Mouse (Mus musculus) midbrain, embryonic 11.5 days (tissue): ENCODE measurements around the gene Bco1. TPM values are rescaled to one million over a fixed set of nuclear protein-coding genes. Genes with fewer than 3 reads are reported as not detected.

Source experiments
- ATAC-seq: fragments of 200-750 bp; cut with Nextera tagmentation; 2 replicates; pipeline ENCODE4 v1.8.0; 2017; ENCODE audit warnings: moderate TSS enrichment, moderate library complexity; ENCODE audit not compliant: low FRiP score
- DNase-seq: peaks from one replicate; pipeline ENCODE4 v3.0.0; 2015; ENCODE audit warnings: low spot score; ENCODE audit errors: missing footprints
- H3K27ac ChIP-seq: fragments of 300-500 bp; sonication (generic); 2 replicates; pipeline ENCODE4 v1.5.1; 2014; ENCODE audit warnings: low read depth, low read length
- H3K27me3 ChIP-seq: fragments of 300-500 bp; sonication (generic); 2 replicates; pipeline ENCODE4 v1.6.1; 2014; ENCODE audit warnings: mild to moderate bottlenecking, low read length, moderate library complexity, mixed read lengths; ENCODE audit not compliant: control insufficient read depth, insufficient read depth
- H3K36me3 ChIP-seq: fragments of 300-500 bp; sonication (generic); 2 replicates; pipeline ENCODE4 v1.6.1; 2014; ENCODE audit warnings: mild to moderate bottlenecking, low read length, moderate library complexity, mixed read lengths; ENCODE audit not compliant: control insufficient read depth, insufficient read depth
- H3K4me1 ChIP-seq: fragments of 300-500 bp; sonication (generic); 2 replicates; pipeline ENCODE4 v1.6.1; 2014; ENCODE audit warnings: low read length; ENCODE audit not compliant: control insufficient read depth, insufficient read depth
- H3K4me2 ChIP-seq: fragments of 300-500 bp; sonication (generic); 2 replicates; pipeline ENCODE4 v1.6.1; 2014; ENCODE audit warnings: mild to moderate bottlenecking, moderate library complexity
- H3K4me3 ChIP-seq: fragments of 300-500 bp; sonication (generic); 2 replicates; pipeline ENCODE4 v1.5.1; 2014; ENCODE audit warnings: low read depth, low read length
- H3K9ac ChIP-seq: fragments of 300-500 bp; sonication (generic); 2 replicates; pipeline ENCODE4 v1.6.1; 2014; ENCODE audit warnings: low read length
- H3K9me3 ChIP-seq: fragments of 300-500 bp; sonication (generic); 2 replicates; pipeline ENCODE4 v1.6.1; 2016; ENCODE audit warnings: low read length; ENCODE audit not compliant: control insufficient read depth
- WGBS: fragments of 180-500 bp; shearing (Covaris S2); extraction: QIAGEN DNeasy Blood & Tissue Kit; methylation state at CpG from one replicate; pipeline ENCODE4 v1.1.7; 2014; 5-methylcytosine and 5-hydroxymethylcytosine counted together
- polyA plus RNA-seq: library from polyadenylated mRNA; unstranded; fragments of >200 nt; fragmentation: Nextera tagmentation; extraction: Ambion mirVana; gene quantifications from 2 replicates; pipeline ENCODE4 v1.2.1, GENCODE M21; 2014

Bco1 gene
- polyA plus RNA-seq, 1 experiment from 2014 or later, result 0.18 TPM

DNA sequence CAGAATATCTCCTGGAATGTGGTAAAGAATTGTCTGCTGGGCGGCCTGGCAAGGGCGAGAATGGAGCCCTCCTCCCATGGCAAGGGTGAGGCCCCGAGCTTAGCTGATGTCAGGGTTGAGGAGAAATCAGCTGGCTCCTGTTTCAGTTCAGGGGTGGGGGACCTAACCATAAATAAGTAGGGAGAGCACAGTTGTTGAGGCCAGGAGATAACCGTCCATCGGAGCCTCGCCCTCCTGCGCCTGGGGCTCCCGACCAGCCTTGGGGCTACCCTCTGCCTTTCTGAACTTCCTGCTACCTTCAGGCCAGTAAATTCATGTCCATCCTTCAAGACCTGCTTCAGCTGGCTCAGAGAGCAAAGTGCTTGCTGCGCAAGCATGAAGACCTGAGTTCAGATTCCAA is 72.7 kb downstream of the Bco1 start:
- H3K9ac ChIP-seq, result no peak overlapping the region
- DNase-seq, result no peak

GRCm38 (mm10) chr8:117171826-117172225 is 76.2 kb downstream of the Bco1 start:
- no peak for DNase-seq

More for the DNA sequence above, 72.7 kb downstream of the Bco1 start:
- Histone ChIP-seq H3K4me2 (no peak overlapping the region), H3K27me3 (no peaks in the 10 kb centered on the region), H3K4me3 (no peak overlapping the region), H3K27ac (no peak overlapping the region), H3K9me3 (no peaks in the 10 kb centered on the region), H3K36me3 (no peaks in the 10 kb centered on the region), H3K4me1 (no peaks in the 10 kb centered on the region)
- ATAC-seq, result no peak
- 89% methylated on average over 9 of the region's 9 CpGs for WGBS

GRCm38 (mm10) chr8:117172904-117173303 is 77.2 kb downstream of the Bco1 start:
- Histone ChIP-seq H3K4me2 (no peak overlapping the region), H3K27me3 (no peaks in the 10 kb centered on the region), H3K4me1 (no peaks in the 10 kb centered on the region), H3K36me3 (no peaks in the 10 kb centered on the region), H3K4me3 (no peak overlapping the region), H3K9me3 (no peaks in the 10 kb centered on the region), H3K27ac (no peak overlapping the region), H3K9ac (no peak overlapping the region)
- DNase-seq, result no peak
- 68% methylated on average over 7 of the region's 7 CpGs for whole genome bisulfite sequencing
- no peak for ATAC-seq

More at GRCm38 (mm10) chr8:117171826-117172225, 76.2 kb downstream of the Bco1 start:
- H3K4me1 ChIP-seq, result no peaks in the 10 kb centered on the region
- no peak overlapping the region for H3K27ac ChIP-seq
- H3K9me3 ChIP-seq, result no peaks in the 10 kb centered on the region
- ATAC-seq, result no peak
- no peaks in the 10 kb centered on the region for H3K27me3 ChIP-seq
- 93% methylated on average over 3 of the region's 3 CpGs for WGBS
- H3K36me3 ChIP-seq, result no peaks in the 10 kb centered on the region
- no peak overlapping the region for H3K4me3 ChIP-seq
- H3K9ac ChIP-seq, result no peak overlapping the region
- no peak overlapping the region for H3K4me2 ChIP-seq

DNA sequence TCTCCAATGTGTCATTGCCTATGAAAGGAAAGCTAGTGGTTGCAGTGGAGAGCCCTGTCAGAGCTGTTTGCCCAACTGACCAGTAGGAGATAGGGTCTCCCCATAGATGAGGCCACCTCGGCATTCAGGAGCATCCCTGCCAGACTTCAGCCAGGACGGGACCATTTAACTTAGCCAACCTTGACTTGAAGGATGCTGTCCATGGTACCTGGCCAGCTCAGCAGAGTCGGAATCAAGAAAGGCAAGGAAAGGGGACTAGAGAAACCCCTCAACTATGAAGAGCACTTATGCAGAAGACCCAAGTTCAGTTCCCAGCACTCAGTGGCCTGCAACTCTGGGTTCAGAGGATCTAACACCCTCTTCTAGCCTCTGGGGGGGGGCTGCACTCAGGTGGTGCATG is 78.0 kb downstream of the Bco1 start:
- ATAC-seq, result no peak
- H3K9ac ChIP-seq, result no peak overlapping the region
- no peak overlapping the region for H3K4me3 ChIP-seq
- no peak overlapping the region for H3K4me2 ChIP-seq
- no peaks in the 10 kb centered on the region for H3K4me1 ChIP-seq
- DNase-seq, result no peak
- 84% methylated on average over 3 of the region's 3 CpGs for WGBS
- H3K27ac ChIP-seq, result no peak overlapping the region
- H3K36me3 ChIP-seq, result no peaks in the 10 kb centered on the region
- H3K9me3 ChIP-seq, result no peaks in the 10 kb centered on the region
- H3K27me3 ChIP-seq, result no peaks in the 10 kb centered on the region

DNA sequence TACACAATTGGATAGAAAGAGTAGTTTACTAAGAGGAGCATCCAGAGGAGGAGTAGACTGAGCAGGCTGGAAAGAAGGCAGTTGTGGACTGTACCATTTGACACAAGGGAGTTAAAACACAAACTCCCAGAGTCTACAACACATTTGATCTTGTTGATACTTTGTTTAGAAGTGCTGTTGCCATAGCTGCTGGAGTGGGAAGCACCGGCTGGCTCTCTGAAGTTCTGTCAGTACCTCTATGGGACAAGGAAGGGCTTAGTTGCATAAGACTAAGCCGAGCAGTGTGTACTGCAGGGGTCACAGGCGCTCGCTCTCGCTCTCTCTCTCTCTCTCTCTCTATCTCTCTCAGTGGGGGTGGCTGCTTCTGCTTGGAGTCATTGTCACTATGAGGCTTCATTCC is 78.9 kb downstream of the Bco1 start:
- H3K4me2 ChIP-seq, result no peak overlapping the region
- no peaks in the 10 kb centered on the region for H3K4me1 ChIP-seq
- H3K4me3 ChIP-seq, result no peak overlapping the region
- no peaks in the 10 kb centered on the region for H3K27me3 ChIP-seq
- WGBS, result 88% methylated on average over 5 of the region's 5 CpGs
- ATAC-seq (no peak), DNase-seq (no peak)
- H3K9me3 ChIP-seq, result no peaks in the 10 kb centered on the region
- no peaks in the 10 kb centered on the region for H3K36me3 ChIP-seq
- H3K9ac ChIP-seq, result no peak overlapping the region
- H3K27ac ChIP-seq, result no peak overlapping the region

DNA sequence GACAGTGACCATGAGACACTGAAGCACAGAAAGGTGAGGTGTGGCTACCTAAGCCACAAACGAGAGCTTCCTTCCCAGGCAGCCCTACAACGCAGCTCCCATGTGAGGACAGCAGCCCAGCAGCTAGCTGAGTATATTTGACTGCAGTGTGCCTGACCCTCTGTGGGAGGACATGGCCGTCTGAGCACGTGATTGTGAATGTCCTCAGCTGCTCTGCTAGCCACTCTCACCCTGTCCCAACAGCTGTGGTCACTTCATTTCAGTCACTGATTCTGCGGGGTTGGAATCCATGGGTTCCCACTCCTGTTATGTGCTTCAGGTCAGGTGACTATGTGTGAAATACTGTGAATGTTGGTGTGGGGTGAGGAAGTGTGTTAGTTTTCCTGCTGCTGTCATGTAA is 80.7 kb downstream of the Bco1 start:
- Histone ChIP-seq H3K27me3 (no peaks in the 10 kb centered on the region), H3K4me3 (no peak overlapping the region), H3K4me1 (no peaks in the 10 kb centered on the region), H3K36me3 (no peaks in the 10 kb centered on the region), H3K9ac (no peak overlapping the region), H3K9me3 (no peaks in the 10 kb centered on the region), H3K4me2 (no peak overlapping the region), H3K27ac (no peak overlapping the region)
- DNase-seq (no peak), ATAC-seq (no peak)
- 88% methylated on average over 5 of the region's 5 CpGs for WGBS

GRCm38 (mm10) chr8:117177236-117177635 is 81.6 kb downstream of the Bco1 start:
- no peak for ATAC-seq
- no peak overlapping the region for H3K9ac ChIP-seq
- H3K9me3 ChIP-seq, result no peaks in the 10 kb centered on the region
- no peak for DNase-seq
- H3K27me3 ChIP-seq, result no peaks in the 10 kb centered on the region
- H3K4me3 ChIP-seq, result no peak overlapping the region
- H3K4me2 ChIP-seq, result no peak overlapping the region
- no peak overlapping the region for H3K27ac ChIP-seq
- H3K4me1 ChIP-seq, result no peaks in the 10 kb centered on the region
- no peaks in the 10 kb centered on the region for H3K36me3 ChIP-seq
- WGBS, result 82% methylated on average over 7 of the region's 7 CpGs

- ATAC-seq, result no peak
- whole genome bisulfite sequencing, result 90% methylated on average over 2 of the region's 2 CpGs
- Histone ChIP-seq H3K9me3 (no peaks in the 10 kb centered on the region), H3K36me3 (no peaks in the 10 kb centered on the region), H3K4me3 (no peak overlapping the region), H3K27me3 (no peaks in the 10 kb centered on the region), H3K4me1 (no peaks in the 10 kb centered on the region), H3K4me2 (no peak overlapping the region), H3K27ac (no peak overlapping the region), H3K9ac (no peak overlapping the region)
- no peak for DNase-seq
Measured at GRCm38 (mm10) chr8:117178039-117178438, 82.4 kb downstream of the Bco1 start.

DNA sequence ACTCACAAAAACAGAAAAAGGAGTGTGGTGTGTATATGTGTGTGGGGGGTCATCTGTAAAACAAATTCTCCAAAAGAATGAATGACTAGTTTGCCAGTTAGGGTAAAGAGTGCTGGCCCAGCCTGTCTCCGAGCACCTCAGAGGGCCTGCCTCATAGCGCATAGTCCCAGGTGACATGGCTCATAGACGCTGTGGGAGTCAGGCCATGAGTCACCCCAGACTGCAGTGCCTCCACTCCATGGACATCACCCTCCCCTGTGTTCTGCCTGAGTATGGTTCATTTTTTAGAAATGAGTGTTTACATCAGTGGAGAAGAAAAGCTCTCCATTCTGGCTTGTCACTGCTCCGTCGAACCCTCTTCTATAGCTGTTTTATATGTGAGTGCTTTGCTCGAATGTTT is 83.0 kb downstream of the Bco1 start:
- no peak for DNase-seq
- WGBS, result 89% methylated on average over 6 of the region's 6 CpGs
- H3K4me1 ChIP-seq, result no peaks in the 10 kb centered on the region

GRCm38 (mm10) chr8:117182746-117183145 is 87.1 kb downstream of the Bco1 start:
- Histone ChIP-seq H3K4me3 (no peak overlapping the region), H3K27ac (no peak overlapping the region), H3K9me3 (no peaks in the 10 kb centered on the region), H3K9ac (no peak overlapping the region), H3K36me3 (no peaks in the 10 kb centered on the region; the same call in 1 of the 2 replicates), H3K4me1 (no peaks in the 10 kb centered on the region), H3K4me2 (no peak overlapping the region), H3K27me3 (no peaks in the 10 kb centered on the region)
- ATAC-seq (no peak), DNase-seq (no peak)
- 97% methylated on average over 4 of the region's 4 CpGs for WGBS

More for the DNA sequence above, 83.0 kb downstream of the Bco1 start:
- Histone ChIP-seq H3K27me3 (no peaks in the 10 kb centered on the region), H3K9me3 (no peaks in the 10 kb centered on the region), H3K4me2 (no peak overlapping the region), H3K27ac (no peak overlapping the region), H3K36me3 (no peaks in the 10 kb centered on the region), H3K4me3 (no peak overlapping the region), H3K9ac (no peak overlapping the region)
- ATAC-seq, result no peak
